Mouse (Mus musculus) hematopoietic stem cell, adult 5-6 weeks (primary cell): Measurements from ENCODE around the gene Thsd7b. TPM values are rescaled to one million over a fixed set of nuclear protein-coding genes. Genes with fewer than 3 reads are reported as not detected.

Experiments
- ATAC-seq, 2 experiments: fragments of 125-278 bp in 1 of 2; replicated peaks in 1 of 2; 2 replicates each; pipeline ENCODE4 v1.8.0; 2016 to 2017; ENCODE audit warnings: inconsistent platforms in 2 of 2, mild to moderate bottlenecking in 2 of 2, moderate number of reproducible peaks in 2 of 2, low read depth in 1 of 2, moderate TSS enrichment in 1 of 2; ENCODE audit not compliant: low FRiP score in 2 of 2, poor library complexity in 2 of 2, severe bottlenecking in 2 of 2, insufficient read depth in 1 of 2, low TSS enrichment in 1 of 2
- total RNA-seq: library from RNA; stranded (forward); fragments of 172-1452, 232-1000 nt; gene quantifications from 2 replicates; pipeline ENCODE4 v1.2.3, GENCODE M21; 2017

The Thsd7b gene
- total RNA-seq: 0.13 TPM in 1 of 2 replicates, not detected in the other

GRCm38 (mm10) chr1:129272982-129273937 lies at the start of gene Thsd7b:
TSS of gene Thsd7b (plus strand) at chr1:129273302.
- peak in 1 of 2 experiments; percentile 29; a peak in 1 of 4 replicates for ATAC-seq

GRCm38 (mm10) chr1:129244292-129244691 lies 28.8 kb upstream of the Thsd7b start:
- no peak; a peak in 1 of 4 replicates for ATAC-seq

GRCm38 (mm10) chr1:129250704-129251443 lies 22.2 kb upstream of the Thsd7b start:
- no peak for ATAC-seq

GRCm38 (mm10) chr1:129266684-129267083 lies 6.4 kb upstream of the Thsd7b start:
- no peak for ATAC-seq

- no peak for ATAC-seq
Measured at GRCm38 (mm10) chr1:129304173-129304572, 31.1 kb downstream of the Thsd7b start.

GRCm38 (mm10) chr1:129324388-129324787 lies 51.3 kb downstream of the Thsd7b start:
- no peak for ATAC-seq

- no peak for ATAC-seq
Measured at GRCm38 (mm10) chr1:129324798-129325197, 51.7 kb downstream of the Thsd7b start.

- ATAC-seq: no peak
Measured at GRCm38 (mm10) chr1:129356631-129357030, 83.5 kb downstream of the Thsd7b start.

- no peak for ATAC-seq
Measured at GRCm38 (mm10) chr1:129357378-129357777, 84.3 kb downstream of the Thsd7b start.

GRCm38 (mm10) chr1:129363368-129363767 lies 90.3 kb downstream of the Thsd7b start:
- ATAC-seq: no peak

GRCm38 (mm10) chr1:129364828-129365227 lies 91.7 kb downstream of the Thsd7b start:
- no peak for ATAC-seq

- ATAC-seq: no peak
Measured at GRCm38 (mm10) chr1:129365590-129365989, 92.5 kb downstream of the Thsd7b start.

GRCm38 (mm10) chr1:129386479-129386878 lies 113.4 kb downstream of the Thsd7b start:
- no peak for ATAC-seq

GRCm38 (mm10) chr1:129411584-129411983 lies 138.5 kb downstream of the Thsd7b start:
- ATAC-seq: no peak

- no peak for ATAC-seq
Measured at GRCm38 (mm10) chr1:129421581-129421980, 148.5 kb downstream of the Thsd7b start.

- no peak for ATAC-seq
Measured at GRCm38 (mm10) chr1:129464414-129464813, 191.3 kb downstream of the Thsd7b start.

GRCm38 (mm10) chr1:129473504-129473903 lies 200.4 kb downstream of the Thsd7b start:
- no peak for ATAC-seq
